Mouse (Mus musculus): ENCODE data around the gene Scp2d1. TPM values are rescaled to one million over a fixed set of nuclear protein-coding genes. Genes with fewer than 3 reads are reported as not detected.
"Not testable (repeated sequence)": the region's sequence is repeated elsewhere in the genome, so short reads cannot be mapped to it uniquely, and the experiment has no call there.

Gene Scp2d1
- not detected for total RNA-seq (2021)
- polyA plus RNA-seq (2012; rRNA removed), result not detected in 2 replicates
- long read RNA-seq, result 0 reads

- not testable (repeated sequence) for DNase-seq
These were observed at the start of gene Scp2d1 for GRCm38 (mm10) chr2:144823356-144823755. TSS of gene Scp2d1 (plus strand) at chr2:144823656.

DNA sequence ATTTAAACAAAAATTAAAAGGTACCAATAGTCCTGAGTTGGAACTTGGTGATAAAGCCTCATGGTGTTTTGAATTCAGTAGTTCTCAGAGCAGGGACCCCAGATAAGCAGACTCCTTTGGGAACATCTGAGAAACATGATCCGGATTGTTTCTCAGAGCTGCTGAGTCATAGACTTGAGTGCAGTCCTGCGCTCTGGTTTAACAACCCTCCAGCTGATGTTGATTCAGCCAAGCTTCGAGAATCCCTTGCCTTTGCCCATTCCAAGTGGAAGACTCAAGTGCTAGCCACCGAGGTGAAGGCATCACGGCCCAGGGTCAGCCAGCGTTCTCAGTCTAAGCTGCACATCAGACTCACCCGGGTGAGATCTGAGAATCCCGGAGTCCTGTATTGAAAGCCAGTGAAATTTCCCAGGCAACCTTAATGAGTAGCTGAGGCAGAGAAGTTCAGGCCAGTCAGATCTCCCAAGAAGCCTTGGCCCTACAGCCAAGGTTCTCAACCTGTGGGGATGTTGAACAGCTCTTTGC, 48.8 kb upstream of the Scp2d1 start:
- no peak for DNase-seq

DNA sequence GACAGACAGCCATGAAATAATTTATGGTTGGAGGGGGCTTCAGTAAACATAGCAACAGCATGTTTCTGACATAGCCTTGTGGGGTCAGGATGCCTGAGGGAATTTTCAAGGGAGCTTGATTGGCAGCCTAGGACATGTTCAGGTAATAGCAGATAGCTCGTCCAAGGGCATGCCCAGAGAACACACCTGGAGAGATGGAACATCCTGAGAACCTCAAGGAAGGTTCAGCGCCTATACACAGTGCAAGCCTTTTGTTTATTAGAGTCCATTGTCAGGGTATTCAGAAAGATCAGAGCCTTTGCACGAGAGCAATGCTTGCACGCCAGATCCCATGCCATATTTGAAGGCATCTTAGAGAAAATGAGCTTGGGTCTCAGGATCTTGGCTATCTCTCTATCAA, 47.8 kb upstream of the Scp2d1 start:
- DNase-seq, result no peak

GRCm38 (mm10) chr2:144779263-144779662, 44.2 kb upstream of the Scp2d1 start:
- DNase-seq, result no peak

- peak; percentile 19 for DNase-seq
These were observed 42.7 kb upstream of the Scp2d1 start for GRCm38 (mm10) chr2:144780731-144781130.

DNA sequence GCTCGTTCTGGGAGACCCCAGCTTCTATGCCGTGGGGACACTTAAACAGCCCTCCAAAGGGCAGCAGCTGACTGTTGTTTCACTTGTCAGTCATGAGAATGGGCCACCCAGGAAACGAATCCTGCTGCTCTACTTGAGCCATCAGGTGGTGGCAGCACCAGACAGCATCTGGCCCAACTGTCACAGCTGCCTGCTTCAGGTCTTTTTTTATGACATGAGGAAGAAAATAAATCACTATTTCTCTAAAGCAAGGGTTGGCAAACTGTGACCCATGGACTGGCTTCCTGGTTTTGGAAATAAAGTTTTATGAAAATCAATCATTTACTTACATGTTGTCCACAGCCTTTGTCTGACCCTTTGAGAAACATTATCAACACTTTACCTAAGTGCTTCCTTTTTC, 41.6 kb upstream of the Scp2d1 start:
- DNase-seq, result no peak

DNA sequence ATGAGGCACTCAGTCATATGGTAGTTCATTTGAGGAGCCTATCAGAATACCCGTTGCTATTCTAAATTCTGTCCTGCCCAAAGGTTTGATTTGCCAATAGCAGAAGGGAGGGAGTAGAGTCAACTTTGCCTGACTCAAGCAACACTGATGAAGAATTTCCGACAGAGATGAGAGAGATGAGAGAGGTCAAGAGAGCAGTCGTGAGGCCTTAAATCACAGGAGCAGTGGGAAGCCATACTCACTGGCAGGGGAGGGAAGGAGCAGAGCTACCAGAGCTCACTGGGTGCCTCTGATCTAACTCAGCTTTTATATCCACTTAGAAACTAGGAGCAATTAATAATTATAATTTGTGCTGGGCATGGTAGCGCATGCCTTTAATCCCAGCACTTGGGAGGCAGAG, 41.0 kb upstream of the Scp2d1 start:
- DNase-seq, result peak; percentile 9

DNA sequence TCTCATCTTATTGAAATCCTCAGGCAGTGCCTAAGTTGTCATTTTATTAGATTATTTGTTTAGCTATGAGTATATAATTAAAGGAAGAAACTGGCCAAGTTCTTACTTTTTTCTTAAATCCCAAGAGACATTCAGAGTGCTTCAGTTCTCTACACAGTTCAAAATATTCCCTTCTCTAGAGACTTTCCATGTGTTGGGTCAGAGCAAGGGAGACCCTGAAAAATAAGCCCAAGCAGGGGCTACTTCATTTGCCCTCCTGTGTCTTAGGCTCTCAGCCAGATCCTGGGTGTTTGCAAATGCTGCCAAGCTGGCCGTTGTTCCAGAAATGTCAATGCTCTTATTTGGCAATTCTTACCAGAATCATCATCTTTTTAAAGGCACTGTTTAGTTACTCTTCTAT, 40.3 kb upstream of the Scp2d1 start:
- no peak for DNase-seq

- DNase-seq, result no peak
These were observed 39.6 kb upstream of the Scp2d1 start for GRCm38 (mm10) chr2:144783831-144784230.

DNA sequence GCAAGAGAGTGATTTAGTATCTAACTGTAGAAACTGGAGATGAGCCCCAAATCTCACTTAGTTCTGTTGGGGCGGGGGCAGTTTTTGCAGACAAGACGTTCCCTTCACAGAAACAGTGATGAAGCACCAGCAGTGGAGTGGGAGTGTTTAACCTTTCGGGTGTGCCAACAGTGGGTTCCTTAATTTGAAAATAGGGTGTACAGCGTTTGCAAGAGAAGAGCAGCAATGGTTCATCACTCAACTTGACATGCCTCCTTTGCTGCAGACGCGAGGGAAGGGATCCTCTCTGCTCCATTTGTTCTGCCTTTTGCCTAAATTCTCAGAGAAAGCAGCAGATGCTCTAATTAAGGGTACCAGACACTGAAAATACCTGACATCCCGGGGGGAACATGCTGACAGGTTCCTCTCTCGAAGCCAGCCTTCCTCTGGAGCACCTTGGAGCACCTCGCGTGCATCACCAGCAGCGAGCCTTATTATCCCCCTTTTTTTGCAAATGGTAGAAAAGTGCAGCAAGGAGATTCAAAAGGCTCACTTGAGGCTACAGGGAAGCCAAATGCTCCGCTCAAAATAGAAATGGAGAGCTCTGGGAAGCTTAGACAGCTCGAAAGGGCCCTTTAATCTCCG, 31.7 kb upstream of the Scp2d1 start:
- no peak for DNase-seq

DNA sequence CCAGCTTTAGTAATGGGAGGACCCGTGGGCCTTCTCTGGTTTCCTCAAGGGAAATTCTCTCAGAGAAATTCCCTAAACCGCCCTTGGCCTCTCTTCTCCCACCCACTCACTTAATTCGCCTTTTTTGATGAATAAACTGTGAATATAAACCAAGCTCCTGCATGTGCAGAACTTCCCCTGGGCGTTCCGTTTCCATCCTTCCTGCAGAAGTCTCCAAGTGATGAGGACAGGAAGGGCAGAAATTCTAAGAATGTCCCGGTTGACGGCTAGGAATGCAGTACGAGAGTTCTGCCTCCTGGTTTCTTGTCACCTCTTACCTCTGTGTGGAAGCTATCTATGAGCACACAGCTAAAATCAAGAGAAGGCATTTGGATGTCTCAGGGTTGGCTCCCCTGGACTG, 25.9 kb upstream of the Scp2d1 start:
- peak; percentile 11 for DNase-seq

GRCm38 (mm10) chr2:144807766-144808754, 15.4 kb upstream of the Scp2d1 start:
- no peak for DNase-seq

DNA sequence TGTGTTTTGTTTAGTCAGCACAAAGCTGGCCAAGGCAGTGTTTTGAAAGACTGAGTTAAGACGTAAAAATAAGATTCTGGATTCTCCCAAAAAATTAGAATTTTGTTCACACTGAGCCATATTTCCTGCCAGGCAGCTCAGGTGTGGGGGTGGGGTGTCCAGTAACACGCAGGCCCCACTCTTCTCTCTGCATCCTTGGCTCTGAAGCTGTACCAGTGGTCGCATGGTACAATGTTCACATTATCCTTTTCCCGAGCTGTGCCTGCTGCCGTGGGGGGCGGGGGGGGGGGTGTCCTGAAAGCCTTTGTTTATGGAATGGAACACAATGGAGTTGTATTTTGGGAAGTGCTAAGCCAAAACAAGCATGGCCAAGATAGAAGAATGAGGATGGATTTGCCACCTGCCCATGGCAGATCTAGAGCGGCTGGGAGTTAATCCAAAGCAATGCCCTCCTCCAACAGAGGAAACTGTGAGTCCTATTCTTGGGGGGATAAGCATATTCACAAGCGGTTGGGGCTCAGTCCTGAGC, 5.1 kb downstream of the Scp2d1 start:
- DNase-seq, result no peak

GRCm38 (mm10) chr2:144836667-144837311, 13.3 kb downstream of the Scp2d1 start:
- no peak for DNase-seq

- DNase-seq, result no peak
These were observed 13.8 kb downstream of the Scp2d1 start for GRCm38 (mm10) chr2:144837312-144837679.

GRCm38 (mm10) chr2:144868827-144869226, 45.4 kb downstream of the Scp2d1 start:
- DNase-seq, result peak; percentile 25

Other genes starting within 250 kb of the Scp2d1 start
- 10 to 100 TPM; 33.8 to 63.6 TPM for gene Smim26, start 229.6 kb upstream of the Scp2d1 start, total RNA-seq (2021)
- gene Smim26, start 229.6 kb upstream of the Scp2d1 start, polyA plus RNA-seq (2012; rRNA removed), result 0.31 and 0.38 TPM in 2 replicates
- gene Dtd1, start 223.8 kb upstream of the Scp2d1 start, total RNA-seq (2021), result 10 to 100 TPM; 14.5 to 19.5 TPM
- gene Dtd1, start 223.8 kb upstream of the Scp2d1 start, polyA plus RNA-seq (2012; rRNA removed), result 5.0 and 5.7 TPM in 2 replicates